Mouse (Mus musculus): Measurements from ENCODE around the gene Olfr918. TPM values are rescaled to one million over a fixed set of nuclear protein-coding genes. Genes with fewer than 3 reads are reported as not detected.

The Olfr918 gene
- total RNA-seq (2021) = not detected

GRCm38 (mm10) chr9:38674501-38674900 lies at the start of gene Olfr918:
Olfr918 (minus strand) TSS chr9:38674601.
- no peak for DNase-seq

GRCm38 (mm10) chr9:38724044-38724443 lies 49.6 kb upstream of the Olfr918 start:
- DNase-seq = no peak

GRCm38 (mm10) chr9:38718927-38719441 lies 44.6 kb upstream of the Olfr918 start:
- DNase-seq = peak; percentile 20

- peak; percentile 15 for DNase-seq
These were observed 43.7 kb upstream of the Olfr918 start, which contains the start of gene Vwa5a for GRCm38 (mm10) chr9:38718102-38718501. Vwa5a (plus strand) TSS chr9:38718268.

- no peak for DNase-seq
These were observed 1.5 kb downstream of the Olfr918 start for GRCm38 (mm10) chr9:38672887-38673286.

- DNase-seq = no peak
These were observed 8.7 kb downstream of the Olfr918 start, which contains the start of gene Olfr917 for GRCm38 (mm10) chr9:38665742-38666141. Olfr917 (minus strand) TSS chr9:38665842.

GRCm38 (mm10) chr9:38659775-38660174 lies 14.6 kb downstream of the Olfr918 start, which contains the start of gene Olfr916:
Olfr916 (minus strand) TSS chr9:38659875.
- DNase-seq = no peak

- no peak for DNase-seq
These were observed 42.0 kb downstream of the Olfr918 start for GRCm38 (mm10) chr9:38632406-38632805.

Other genes starting within 250 kb of the Olfr918 start
- not detected for gene Olfr901, start 245.1 kb downstream of the Olfr918 start, total RNA-seq (2021)
- not detected for gene Olfr902, start 226.9 kb downstream of the Olfr918 start, total RNA-seq (2021)
- not detected for gene Olfr904, start 211.5 kb downstream of the Olfr918 start, total RNA-seq (2021)
- not detected for gene Olfr905, start 203.5 kb downstream of the Olfr918 start, total RNA-seq (2021)
- not detected for gene Olfr906, start 187.5 kb downstream of the Olfr918 start, total RNA-seq (2021)
- gene Olfr907, start 178.8 kb downstream of the Olfr918 start, total RNA-seq (2021) = not detected
- gene Olfr911-ps1, start 153.0 kb downstream of the Olfr918 start, total RNA-seq (2021) = not detected
- not detected for gene Olfr910, start 136.8 kb downstream of the Olfr918 start, total RNA-seq (2021)
- not detected for gene Olfr912, start 94.4 kb downstream of the Olfr918 start, total RNA-seq (2021)
- gene Olfr913, start 81.8 kb downstream of the Olfr918 start, total RNA-seq (2021) = not detected
- not detected for gene Olfr914, start 69.5 kb downstream of the Olfr918 start, total RNA-seq (2021)
- gene Olfr916, start 14.7 kb downstream of the Olfr918 start, total RNA-seq (2021) = not detected
- not detected for gene Olfr917, start 8.8 kb downstream of the Olfr918 start, total RNA-seq (2021)
- not detected for gene Olfr919, start 29.1 kb upstream of the Olfr918 start, total RNA-seq (2021)
- 10 to 100 TPM; 25.9 to 27.5 TPM for gene Vwa5a, start 43.7 kb upstream of the Olfr918 start, total RNA-seq (2021)
- under 1 TPM; 0.07 to 0.14 TPM for gene Olfr920, start 77.7 kb upstream of the Olfr918 start, total RNA-seq (2021)
- not detected for gene Olfr921, start 98.5 kb upstream of the Olfr918 start, total RNA-seq (2021)
- gene Olfr922, start 140.0 kb upstream of the Olfr918 start, total RNA-seq (2021) = not detected
- not detected for gene Olfr923, start 151.9 kb upstream of the Olfr918 start, total RNA-seq (2021)
- gene Olfr924, start 169.8 kb upstream of the Olfr918 start, total RNA-seq (2021) = not detected
- gene Olfr26, start 180.5 kb upstream of the Olfr918 start, total RNA-seq (2021) = not detected
- not detected for gene Olfr926, start 202.5 kb upstream of the Olfr918 start, total RNA-seq (2021)